Mouse (Mus musculus) liver, embryonic 11.5 days (tissue): Measurements from ENCODE around the gene Inpp4b. TPM values are rescaled to one million over a fixed set of nuclear protein-coding genes. Genes with fewer than 3 reads are reported as not detected.

Source experiments
- ATAC-seq: fragments of 200-750 bp; cut with Nextera tagmentation; replicated peaks from 2 replicates; pipeline ENCODE4 v1.8.0; 2017; ENCODE audit warnings: moderate number of reproducible peaks, mild to moderate bottlenecking, moderate TSS enrichment, moderate library complexity; ENCODE audit not compliant: low FRiP score
- DNase-seq: peaks from one replicate; pipeline ENCODE4 v3.0.0-alpha.2; 2017; ENCODE audit warnings: low spot score
- H3K27ac ChIP-seq: fragments of 300-500 bp; sonication (generic); 2 replicates; pipeline ENCODE4 v1.5.1; 2014; ENCODE audit warnings: mild to moderate bottlenecking, low read depth, low read length, control low read depth
- H3K27me3 ChIP-seq: fragments of 300-500 bp; sonication (generic); replicated peaks from 2 replicates; pipeline ENCODE4 v1.6.1; 2014; ENCODE audit warnings: low read length, mixed read lengths; ENCODE audit not compliant: control insufficient read depth, insufficient read depth
- H3K36me3 ChIP-seq: fragments of 300-500 bp; sonication (generic); 2 replicates; pipeline ENCODE4 v1.6.1; 2014; ENCODE audit warnings: mild to moderate bottlenecking, low read length, moderate library complexity, mixed read lengths; ENCODE audit not compliant: control insufficient read depth, insufficient read depth
- H3K4me1 ChIP-seq: fragments of 300-500 bp; sonication (generic); replicated peaks from 2 replicates; pipeline ENCODE4 v1.6.1; 2014; ENCODE audit warnings: low read length, mixed read lengths; ENCODE audit not compliant: control insufficient read depth, insufficient read depth
- H3K4me2 ChIP-seq: fragments of 300-500 bp; sonication (generic); 2 replicates; pipeline ENCODE4 v1.6.1; 2014; ENCODE audit warnings: mild to moderate bottlenecking, control low read depth, moderate library complexity
- H3K4me3 ChIP-seq: fragments of 300-500 bp; sonication (generic); 2 replicates; pipeline ENCODE4 v1.5.1; 2014; ENCODE audit warnings: low read depth, low read length, control low read depth
- H3K9ac ChIP-seq: fragments of 300-500 bp; sonication (generic); 2 replicates; pipeline ENCODE4 v1.6.1; 2014; ENCODE audit warnings: low read depth, low read length, control low read depth
- H3K9me3 ChIP-seq: fragments of 300-500 bp; sonication (generic); 2 replicates; pipeline ENCODE4 v1.6.1; 2016; ENCODE audit warnings: low read length, inconsistent platforms, mixed read lengths; ENCODE audit not compliant: control insufficient read depth
- WGBS: fragments of 180-500 bp; shearing (Covaris S2); extraction: QIAGEN DNeasy Blood & Tissue Kit; methylation state at CpG from one replicate; pipeline ENCODE4 v1.1.7; 2014; 5-methylcytosine and 5-hydroxymethylcytosine counted together
- polyA plus RNA-seq: library from polyadenylated mRNA; unstranded; fragments of >200 nt; fragmentation: Nextera tagmentation; extraction: Ambion mirVana; gene quantifications from 2 replicates; pipeline ENCODE4 v1.2.1, GENCODE M21; 2014

Inpp4b gene
- polyA plus RNA-seq, 1 experiment from 2014 or later: 3.9 TPM

GRCm38 (mm10) chr8:81862738-81863137, 520.4 kb downstream of the Inpp4b start:
- no peak overlapping the region for H3K27ac ChIP-seq
- H3K4me1 ChIP-seq: no peaks in the 10 kb centered on the region
- no peak overlapping the region for H3K4me3 ChIP-seq
- no peaks in the 10 kb centered on the region for H3K9me3 ChIP-seq
- DNase-seq (no peak), ATAC-seq (no peak)
- H3K27me3 ChIP-seq: no peaks in the 10 kb centered on the region
- H3K9ac ChIP-seq: no peak overlapping the region
- no peak overlapping the region for H3K4me2 ChIP-seq
- no peaks in the 10 kb centered on the region for H3K36me3 ChIP-seq

- no peak for ATAC-seq
Measured at GRCm38 (mm10) chr8:81864318-81864717, 522.0 kb downstream of the Inpp4b start.

GRCm38 (mm10) chr8:81865664-81866063, 523.3 kb downstream of the Inpp4b start:
- ATAC-seq (no peak), DNase-seq (no peak)
- Histone ChIP-seq H3K9me3 (no peaks in the 10 kb centered on the region), H3K4me2 (no peak overlapping the region), H3K36me3 (no peaks in the 10 kb centered on the region), H3K27ac (no peak overlapping the region), H3K27me3 (no peaks in the 10 kb centered on the region), H3K4me1 (no peaks in the 10 kb centered on the region), H3K9ac (no peak overlapping the region), H3K4me3 (no peak overlapping the region)
- 68% methylated on average over 3 of the region's 3 CpGs for WGBS

More at GRCm38 (mm10) chr8:81864318-81864717, 522.0 kb downstream of the Inpp4b start:
- no peak overlapping the region for H3K9ac ChIP-seq
- H3K4me3 ChIP-seq: no peak overlapping the region
- no peak for DNase-seq
- no peaks in the 10 kb centered on the region for H3K9me3 ChIP-seq
- H3K4me2 ChIP-seq: no peak overlapping the region
- WGBS: 79% methylated on average over 2 of the region's 2 CpGs
- H3K36me3 ChIP-seq: no peaks in the 10 kb centered on the region
- H3K27me3 ChIP-seq: no peaks in the 10 kb centered on the region
- no peak overlapping the region for H3K27ac ChIP-seq
- H3K4me1 ChIP-seq: no peaks in the 10 kb centered on the region

GRCm38 (mm10) chr8:81867020-81867419, 524.7 kb downstream of the Inpp4b start:
- no peaks in the 10 kb centered on the region for H3K4me1 ChIP-seq
- H3K4me2 ChIP-seq: no peak overlapping the region
- no peaks in the 10 kb centered on the region for H3K9me3 ChIP-seq
- no peaks in the 10 kb centered on the region for H3K36me3 ChIP-seq
- no peak overlapping the region for H3K4me3 ChIP-seq
- H3K9ac ChIP-seq: no peak overlapping the region
- WGBS: 79% methylated on average over 3 of the region's 3 CpGs
- DNase-seq (no peak), ATAC-seq (no peak)
- H3K27ac ChIP-seq: no peak overlapping the region
- H3K27me3 ChIP-seq: no peaks in the 10 kb centered on the region

- DNase-seq: no peak
- Histone ChIP-seq H3K27me3 (no peaks in the 10 kb centered on the region), H3K36me3 (no peaks in the 10 kb centered on the region), H3K4me1 (no peaks in the 10 kb centered on the region), H3K4me3 (no peak overlapping the region), H3K4me2 (no peak overlapping the region), H3K27ac (no peak overlapping the region), H3K9me3 (no peaks in the 10 kb centered on the region), H3K9ac (no peak overlapping the region)
- no peak for ATAC-seq
- WGBS: 84% methylated on average over 2 of the region's 2 CpGs
Measured at GRCm38 (mm10) chr8:81870466-81870865, 528.1 kb downstream of the Inpp4b start.

- Histone ChIP-seq H3K4me3 (no peak overlapping the region), H3K4me1 (no peaks in the 10 kb centered on the region), H3K4me2 (no peak overlapping the region), H3K27ac (no peak overlapping the region), H3K27me3 (no peaks in the 10 kb centered on the region), H3K36me3 (no peaks in the 10 kb centered on the region), H3K9me3 (no peaks in the 10 kb centered on the region), H3K9ac (no peak overlapping the region)
- no peak for DNase-seq
- WGBS: 79% methylated on average over 3 of the region's 3 CpGs
- no peak for ATAC-seq
Measured at GRCm38 (mm10) chr8:81880071-81880470, 537.7 kb downstream of the Inpp4b start.

- ATAC-seq (no peak), DNase-seq (no peak)
- Histone ChIP-seq H3K36me3 (no peaks in the 10 kb centered on the region), H3K9ac (no peak overlapping the region), H3K9me3 (no peaks in the 10 kb centered on the region), H3K4me2 (no peak overlapping the region), H3K4me1 (no peaks in the 10 kb centered on the region), H3K4me3 (no peak overlapping the region), H3K27me3 (no peaks in the 10 kb centered on the region), H3K27ac (no peak overlapping the region)
- 80% methylated on average over 5 of the region's 5 CpGs for WGBS
Measured at GRCm38 (mm10) chr8:81884195-81884594, 541.8 kb downstream of the Inpp4b start.

- ATAC-seq: no peak
- no peaks in the 10 kb centered on the region for H3K36me3 ChIP-seq
- H3K27ac ChIP-seq: no peak overlapping the region
- H3K9me3 ChIP-seq: no peaks in the 10 kb centered on the region
- no peak overlapping the region for H3K4me3 ChIP-seq
- no peak overlapping the region for H3K4me2 ChIP-seq
- no peaks in the 10 kb centered on the region for H3K27me3 ChIP-seq
- DNase-seq: no peak
- H3K4me1 ChIP-seq: no peaks in the 10 kb centered on the region
- H3K9ac ChIP-seq: no peak overlapping the region
Measured at GRCm38 (mm10) chr8:81888843-81889242, 546.5 kb downstream of the Inpp4b start.

GRCm38 (mm10) chr8:81893292-81893691, 550.9 kb downstream of the Inpp4b start:
- Histone ChIP-seq H3K4me1 (no peaks in the 10 kb centered on the region), H3K27me3 (no peaks in the 10 kb centered on the region), H3K36me3 (no peaks in the 10 kb centered on the region), H3K4me3 (no peak overlapping the region), H3K27ac (no peak overlapping the region), H3K4me2 (no peak overlapping the region), H3K9me3 (no peaks in the 10 kb centered on the region), H3K9ac (no peak overlapping the region)
- ATAC-seq: no peak
- WGBS: 94% methylated on average over 1 of the region's 1 CpGs
- no peak for DNase-seq
